ENCODE assay signal across 13 mouse cellular contexts in genomic region chr10:79861230-79862048, GRCm38 (mm10). TPM values are rescaled to one million over a fixed set of nuclear protein-coding genes. Genes with fewer than 3 reads are reported as not detected.
DNase-seq lines count a peak whose midpoint lies in the region; ATAC-seq and TF ChIP-seq lines count a peak whose summit lies in the region.
"Had no signal": no experiment of that assay in that cellular context is flagged by ENCODE, and none has a peak within 500 bp of the region (broad histone marks: within the 10 kb centered on the region; RNA-seq: fewer than 3 reads in every experiment).

No protein-coding gene starts in this region.

- H3K36me3 ChIP-seq in midbrain, embryonic 12.5 days: peaks cover 96% of the 10 kb centered on the region
- H3K36me3 ChIP-seq in midbrain, embryonic 10.5 days: peaks cover 100% of the 10 kb centered on the region
- peaks cover 49% of the 10 kb centered on the region for H3K36me3 ChIP-seq in myocyte (ENCODE audit: control insufficient read depth, insufficient read depth)
- H3K36me3 ChIP-seq in heart, embryonic 10.5 days: peaks cover 99% of the 10 kb centered on the region

- H3ac ChIP-seq in myocyte (ENCODE audit: control insufficient read depth, insufficient read length): no peak overlapping the region

- H3K9me3 ChIP-seq in midbrain, embryonic 12.5 days: no peaks in the 10 kb centered on the region
- H3K9me3 ChIP-seq in midbrain, embryonic 10.5 days (replicated peaks): no peaks in the 10 kb centered on the region
- no peaks in the 10 kb centered on the region for H3K9me3 ChIP-seq in heart, embryonic 10.5 days
- H3K9me3 ChIP-seq: midbrain, embryonic 15.5 days had no signal

- no peak overlapping the region for H3K4me3 ChIP-seq in midbrain, embryonic 12.5 days
- H3K4me3 ChIP-seq in midbrain, embryonic 10.5 days: no peak overlapping the region; the same call in 1 of the 2 replicates
- H3K4me3 ChIP-seq in myocyte: no peak overlapping the region
- no peak overlapping the region for H3K4me3 ChIP-seq in heart, embryonic 10.5 days
- H3K4me3 ChIP-seq: midbrain, embryonic 15.5 days had no signal

- H3K79me2 ChIP-seq in myocyte (ENCODE audit: control insufficient read depth, insufficient read depth): peaks cover 49% of the 10 kb centered on the region

- H3K9ac ChIP-seq in midbrain, embryonic 12.5 days (replicated peaks): no peak overlapping the region
- H3K9ac ChIP-seq: midbrain, embryonic 15.5 days had no signal

- no peaks in the 10 kb centered on the region for H3K27me3 ChIP-seq in midbrain, embryonic 12.5 days
- no peaks in the 10 kb centered on the region for H3K27me3 ChIP-seq in midbrain, embryonic 10.5 days (ENCODE audit: low read depth, poor library complexity, severe bottlenecking)
- no peaks in the 10 kb centered on the region for H3K27me3 ChIP-seq in myocyte (ENCODE audit: control insufficient read depth, insufficient read depth, insufficient read length)
- H3K27me3 ChIP-seq in heart, embryonic 10.5 days (ENCODE audit: insufficient read depth, poor library complexity, severe bottlenecking): no peaks in the 10 kb centered on the region
- H3K27me3 ChIP-seq: midbrain, embryonic 15.5 days had no signal

- peak; percentile 50 for TF ChIP-seq POLR2A in myocyte (IDR thresholded peaks at IDR 0.05; ENCODE audit: insufficient read length, low read depth)

- 0 out of 2 replicates have a peak overlapping the region, but pooled peaks have one; percentile 26 for H3K27ac ChIP-seq in midbrain, embryonic 12.5 days (replicated peaks)
- no peak overlapping the region for H3K27ac ChIP-seq in midbrain, embryonic 10.5 days (replicated peaks)
- no peak overlapping the region; the same call in 1 of the 2 replicates for H3K27ac ChIP-seq in heart, embryonic 10.5 days
- H3K27ac ChIP-seq: midbrain, embryonic 15.5 days had no signal

- no peak for ATAC-seq in midbrain, embryonic 12.5 days (ENCODE audit: low FRiP score, low read depth)
- ATAC-seq: inflammation-experienced regulatory T-cells, adult 6 months; midbrain, embryonic 15.5 days had no signal

- no peak overlapping the region for H3K4me2 ChIP-seq in midbrain, embryonic 12.5 days (replicated peaks)
- H3K4me2 ChIP-seq in myocyte (ENCODE audit: low read depth): no peak overlapping the region
- H3K4me2 ChIP-seq: midbrain, embryonic 15.5 days had no signal

- DNase-seq in adrenal gland, adult 2 months: peak; percentile 16
- DNase-seq in adrenal gland, adult 8-10 months: no peak
- no peak for DNase-seq in midbrain, embryonic 10.5 days (ENCODE audit: low spot score)
- DNase-seq in kidney, adult 18-20 months: peak; percentile 78
- no peak for DNase-seq in heart, embryonic 10.5 days (ENCODE audit: low spot score)
- no peak for DNase-seq in gastrocnemius, postnatal 10 days
- DNase-seq: heart, adult 18-20 months had no signal

- WGBS in midbrain, embryonic 12.5 days: 82% methylated on average over 25 of the region's 25 CpGs
- WGBS in midbrain, embryonic 10.5 days: 87% methylated on average over 25 of the region's 25 CpGs
- 92% methylated on average over 25 of the region's 25 CpGs for WGBS in heart, embryonic 10.5 days

- H3K4me1 ChIP-seq in midbrain, embryonic 12.5 days: peaks cover 32% of the 10 kb centered on the region
- peaks cover 38% of the 10 kb centered on the region for H3K4me1 ChIP-seq in midbrain, embryonic 10.5 days
- H3K4me1 ChIP-seq in heart, embryonic 10.5 days: peaks cover 60% of the 10 kb centered on the region

TF ChIP-seq in myocyte, 11 proteins besides CTCF, POLR2A, EP300 and RAD21:
- TF ChIP-seq MYOD1 (IDR thresholded peaks at IDR 0.05; ENCODE audit: control insufficient read depth in 1 of 3, insufficient read length in 2 of 3, low read depth in 2 of 3) (no peak), REST (IDR thresholded peaks at IDR 0.05; ENCODE audit: insufficient read depth, insufficient read length) (no peak), POLR2AphosphoS2 (IDR thresholded peaks at IDR 0.05; ENCODE audit: insufficient read length, low read depth) (peak; percentile 74)

RNA-seq across cellular contexts. Expression of gene Ptbp1, which starts 7.2 kb away (rescaled TPM):
- total RNA-seq in adrenal gland, adult 2 months (2021): 100 to 1,000 TPM; 217 to 332 TPM
- polyA plus RNA-seq in adrenal gland, adult 2 months (2012; rRNA removed): 175 and 259 TPM in 2 replicates
- 100 to 1,000 TPM; 249 to 275 (median 255) TPM for total RNA-seq in adrenal gland, adult 8-10 months (2022)
- polyA plus RNA-seq in midbrain, embryonic 12.5 days (2016; fragmentation: Nextera tagmentation; extraction: Ambion mirVana): 202 TPM in 2 replicates
- polyA plus RNA-seq in midbrain, embryonic 10.5 days (2016; fragmentation: Nextera tagmentation; extraction: Ambion mirVana): 296 and 334 TPM in 2 replicates
- polyA plus RNA-seq in myocyte (2012; fragmentation: generic; extraction: Trizol): 158 TPM
- polyA plus RNA-seq in heart, embryonic 10.5 days (2016; fragmentation: Nextera tagmentation; extraction: Ambion mirVana): 174 and 264 TPM in 2 replicates
- total RNA-seq in gastrocnemius, postnatal 10 days (2021): 100 to 1,000 TPM in 1 of 2 experiments, 10 to 100 TPM in 1; 75.2 to 110 TPM

RNA-seq across cellular contexts. Expression of gene Prtn3, which starts 12.8 kb away (rescaled TPM):
- total RNA-seq in adrenal gland, adult 2 months (2021): under 1 TPM; 0.62 to 0.63 TPM
- polyA plus RNA-seq in adrenal gland, adult 2 months (2012; rRNA removed): 3.4 and 4.1 TPM in 2 replicates
- total RNA-seq in adrenal gland, adult 8-10 months (2022): under 1 TPM in 1 of 4 experiments, not detected in 3; 0.35 TPM
- polyA plus RNA-seq in midbrain, embryonic 12.5 days (2016; fragmentation: Nextera tagmentation; extraction: Ambion mirVana): 14.3 and 16.7 TPM in 2 replicates
- 8.0 and 13.5 TPM in 2 replicates for polyA plus RNA-seq in midbrain, embryonic 10.5 days (2016; fragmentation: Nextera tagmentation; extraction: Ambion mirVana)
- polyA plus RNA-seq in myocyte (2012; fragmentation: generic; extraction: Trizol): 0.22 TPM
- polyA plus RNA-seq in heart, embryonic 10.5 days (2016; fragmentation: Nextera tagmentation; extraction: Ambion mirVana): 2.4 and 7.8 TPM in 2 replicates
- total RNA-seq in gastrocnemius, postnatal 10 days (2021): 1 to 10 TPM in 1 of 2 experiments, not detected in 1; 2.1 TPM
- total RNA-seq: heart, adult 18-20 months; liver, adult 2 months had no signal
- polyA plus RNA-seq: inflammation-experienced regulatory T-cells, adult 6 months had no signal

RNA-seq across cellular contexts. Expression of gene Plppr3, which starts 13.0 kb away (rescaled TPM):
- total RNA-seq in adrenal gland, adult 2 months (2021): 1 to 10 TPM; 1.2 to 2.2 TPM
- 4.2 and 4.6 TPM in 2 replicates for polyA plus RNA-seq in adrenal gland, adult 2 months (2012; rRNA removed)
- 1 to 10 TPM; 1.7 to 4.3 (median 3.0) TPM for total RNA-seq in adrenal gland, adult 8-10 months (2022)
- polyA plus RNA-seq in midbrain, embryonic 12.5 days (2016; fragmentation: Nextera tagmentation; extraction: Ambion mirVana): 296 and 302 TPM in 2 replicates
- polyA plus RNA-seq in midbrain, embryonic 10.5 days (2016; fragmentation: Nextera tagmentation; extraction: Ambion mirVana): 110 and 169 TPM in 2 replicates
- polyA plus RNA-seq in myocyte (2012; fragmentation: generic; extraction: Trizol): 5.4 TPM
- polyA plus RNA-seq in heart, embryonic 10.5 days (2016; fragmentation: Nextera tagmentation; extraction: Ambion mirVana): 16.2 and 36.9 TPM in 2 replicates
- 1 to 10 TPM in 1 of 2 experiments, under 1 TPM in 1; 0.49 to 1.6 TPM for total RNA-seq in gastrocnemius, postnatal 10 days (2021)

RNA-seq across cellular contexts. Expression of gene Elane, which starts 24.6 kb away (rescaled TPM):
- under 1 TPM; 0.49 to 0.79 TPM for total RNA-seq in adrenal gland, adult 2 months (2021)
- polyA plus RNA-seq in adrenal gland, adult 2 months (2012; rRNA removed): 0.34 and 1.1 TPM in 2 replicates
- not detected for total RNA-seq in adrenal gland, adult 8-10 months (2022)
- polyA plus RNA-seq in midbrain, embryonic 12.5 days (2016; fragmentation: Nextera tagmentation; extraction: Ambion mirVana): not detected in 2 replicates
- 0.16 and 0.46 TPM in 2 replicates for polyA plus RNA-seq in midbrain, embryonic 10.5 days (2016; fragmentation: Nextera tagmentation; extraction: Ambion mirVana)
- polyA plus RNA-seq in myocyte (2012; fragmentation: generic; extraction: Trizol): not detected
- polyA plus RNA-seq in heart, embryonic 10.5 days (2016; fragmentation: Nextera tagmentation; extraction: Ambion mirVana): 0.14 and 0.15 TPM in 2 replicates
- 1 to 10 TPM in 1 of 2 experiments, not detected in 1; 1.9 TPM for total RNA-seq in gastrocnemius, postnatal 10 days (2021)
- total RNA-seq: heart, adult 18-20 months; liver, adult 2 months had no signal
- polyA plus RNA-seq: inflammation-experienced regulatory T-cells, adult 6 months; midbrain, embryonic 15.5 days had no signal

RNA-seq across cellular contexts. Expression of gene Cfd, which starts 29.2 kb away (rescaled TPM):
- total RNA-seq in adrenal gland, adult 2 months (2021): 1,000 to 10,000 TPM; 2,358 to 4,405 TPM
- 4,988 and 13,425 TPM in 2 replicates for polyA plus RNA-seq in adrenal gland, adult 2 months (2012; rRNA removed)
- 1,000 to 10,000 TPM in 2 of 4 experiments, 100 to 1,000 TPM in 2; 123 to 1,857 (median 821) TPM for total RNA-seq in adrenal gland, adult 8-10 months (2022)
- not detected in 2 replicates for polyA plus RNA-seq in midbrain, embryonic 12.5 days (2016; fragmentation: Nextera tagmentation; extraction: Ambion mirVana)
- not detected in 2 replicates for polyA plus RNA-seq in midbrain, embryonic 10.5 days (2016; fragmentation: Nextera tagmentation; extraction: Ambion mirVana)
- not detected for polyA plus RNA-seq in myocyte (2012; fragmentation: generic; extraction: Trizol)
- polyA plus RNA-seq in heart, embryonic 10.5 days (2016; fragmentation: Nextera tagmentation; extraction: Ambion mirVana): not detected in 2 replicates
- total RNA-seq in gastrocnemius, postnatal 10 days (2021): 10 to 100 TPM; 21.5 to 22.8 TPM
- polyA plus RNA-seq: inflammation-experienced regulatory T-cells, adult 6 months; midbrain, embryonic 15.5 days; stomach, embryonic 16.5 days had no signal

Comparison
In these comparisons a context has a peak if more than half of its experiments do, and no peak if none do; other contexts are left out.
1. DNase-seq: peak in adrenal gland, adult 2 months (single experiment) and kidney, adult 18-20 months (single experiment); none in adrenal gland, adult 8-10 months (single experiment), midbrain, embryonic 10.5 days (single experiment), heart, embryonic 10.5 days (single experiment) and gastrocnemius, postnatal 10 days (single experiment).